Comparison of ENCODE assay signal across 8 mouse cellular contexts in the genomic region with DNA sequence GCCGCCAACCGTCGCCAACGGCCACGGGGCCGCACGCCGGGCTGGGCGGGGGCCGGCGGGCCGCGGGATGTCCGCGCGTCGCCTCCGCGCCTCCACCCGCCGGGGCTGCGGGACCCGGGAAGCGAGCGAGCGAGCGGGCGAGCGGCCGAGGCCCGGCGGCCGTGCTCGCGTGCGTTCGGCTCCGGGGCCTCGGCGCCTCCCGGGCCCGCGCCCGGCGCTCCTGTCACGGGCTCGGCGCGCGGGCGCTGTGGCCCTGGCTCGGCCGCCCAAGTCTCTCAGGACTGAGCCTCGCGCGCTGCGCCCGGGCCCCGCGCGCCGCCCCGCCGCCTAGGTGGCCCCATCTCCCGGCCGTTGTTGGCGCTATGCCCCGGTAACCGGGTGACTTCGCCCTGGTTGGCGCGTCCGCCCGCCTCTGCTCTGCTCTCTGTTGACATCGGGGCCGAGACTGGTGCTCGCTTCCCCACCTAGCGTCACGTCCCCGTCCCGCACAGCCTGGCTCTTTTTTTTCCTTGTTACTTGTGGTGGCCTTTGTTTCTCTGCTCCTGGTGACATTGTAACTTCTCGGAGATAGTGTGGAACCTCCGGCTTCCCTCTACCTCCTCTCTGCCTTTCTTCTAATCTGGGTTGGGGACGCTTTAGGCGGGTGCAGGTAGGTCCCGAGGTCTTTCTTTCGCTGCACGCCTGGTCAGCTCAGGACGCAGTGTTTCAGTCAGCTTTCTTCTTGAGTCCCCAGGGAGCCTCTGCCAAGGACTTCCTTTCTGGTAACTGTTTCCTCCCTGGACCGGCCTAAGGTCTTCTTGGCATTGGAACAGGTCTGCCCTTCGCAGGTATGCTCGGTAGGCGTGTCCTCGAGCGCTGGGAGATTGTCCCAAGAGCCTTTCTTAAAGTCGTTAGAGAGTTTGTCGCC. TPM values are rescaled to one million over a fixed set of nuclear protein-coding genes. Genes with fewer than 3 reads are reported as not detected.
DNase-seq lines count a peak whose midpoint lies in the region; ATAC-seq lines count a peak whose summit lies in the region.

No protein-coding gene starts in this region.

- H3K4me1 ChIP-seq in heart, embryonic 14.5 days (ENCODE audit: control insufficient read depth in 2 of 2, insufficient read depth in 2 of 2, low read length in 2 of 2) = peaks cover 24 to 52% of the 10 kb centered on the region in 2 experiments
- peaks cover 71% of the 10 kb centered on the region for H3K4me1 ChIP-seq in liver, embryonic 16.5 days (ENCODE audit: control insufficient read depth, low read depth, low read length)
- H3K4me1 ChIP-seq in neural tube, embryonic 14.5 days (ENCODE audit: control insufficient read depth, insufficient read depth, low read length) = peaks cover 30% of the 10 kb centered on the region

- H3K9ac ChIP-seq in heart, embryonic 14.5 days (ENCODE audit: low read length) = peak overlapping the region; percentile 99
- peak overlapping the region; percentile 97 for H3K9ac ChIP-seq in liver, embryonic 16.5 days (ENCODE audit: low read depth, low read length)
- H3K9ac ChIP-seq in neural tube, embryonic 14.5 days (replicated peaks; ENCODE audit: low read depth, low read length) = peak overlapping the region; percentile 99

- peak overlapping the region; percentile 82 to 98 for H3K27ac ChIP-seq in heart, embryonic 14.5 days (replicated peaks in 1 of 2; ENCODE audit: control insufficient read depth in 1 of 2, insufficient read depth in 1 of 2, low read depth in 2 of 2, low read length in 2 of 2)
- H3K27ac ChIP-seq in liver, embryonic 16.5 days (ENCODE audit: low read length) = peak overlapping the region; percentile 96
- peak overlapping the region; percentile 96 for H3K27ac ChIP-seq in neural tube, embryonic 14.5 days (ENCODE audit: low read depth, low read length)

- H3K4me2 ChIP-seq in heart, embryonic 14.5 days (ENCODE audit: low read length) = peak overlapping the region; percentile 94
- H3K4me2 ChIP-seq in liver, embryonic 16.5 days (ENCODE audit: low read depth, low read length) = peak overlapping the region; percentile 81
- H3K4me2 ChIP-seq in neural tube, embryonic 14.5 days (ENCODE audit: low read depth, low read length) = peak overlapping the region; percentile 95

- H3K9me3 ChIP-seq in heart, embryonic 14.5 days (ENCODE audit: control insufficient read depth, low read length) = no peaks in the 10 kb centered on the region
- H3K9me3 ChIP-seq in liver, embryonic 16.5 days (replicated peaks; ENCODE audit: control insufficient read depth, low read length) = no peaks in the 10 kb centered on the region
- H3K9me3 ChIP-seq in neural tube, embryonic 14.5 days (ENCODE audit: control insufficient read depth, low read length) = no peaks in the 10 kb centered on the region

- ATAC-seq in erythroblast, adult 5-6 weeks (replicated peaks; ENCODE audit: low FRiP score, poor library complexity, severe bottlenecking) = 0 out of 2 replicates have a peak, but pooled peaks have one; percentile 15
- peak; percentile 3; the same call in 1 of the 2 replicates for ATAC-seq in heart, embryonic 14.5 days (ENCODE audit: insufficient number of reproducible peaks, insufficient read depth, low FRiP score, low read depth)
- ATAC-seq in liver, embryonic 16.5 days (ENCODE audit: low read depth) = peak; percentile 0; the same call in 1 of the 2 replicates
- peak; percentile 22 for ATAC-seq in neural tube, embryonic 14.5 days (ENCODE audit: low read depth)

- DNase-seq in CD4-positive helper T cell, adult 2 months (ENCODE audit: low read depth, low spot score) = peak; percentile 71
- DNase-seq in adrenal gland, postnatal 36 days = peak; percentile 74 to 75
- peak; percentile 80 for DNase-seq in kidney, postnatal 10 days
- DNase-seq in thymus, postnatal 25 days = peak; percentile 69

- no peaks in the 10 kb centered on the region for H3K27me3 ChIP-seq in heart, embryonic 14.5 days (ENCODE audit: control insufficient read depth, insufficient read depth, low read length)
- no peaks in the 10 kb centered on the region for H3K27me3 ChIP-seq in liver, embryonic 16.5 days (ENCODE audit: control insufficient read depth, insufficient read depth, low read depth, low read length)
- no peaks in the 10 kb centered on the region for H3K27me3 ChIP-seq in neural tube, embryonic 14.5 days (ENCODE audit: control insufficient read depth, insufficient read depth, low read length)

- H3K4me3 ChIP-seq in heart, embryonic 14.5 days (ENCODE audit: control insufficient read depth in 1 of 2, insufficient read depth in 1 of 2, low read depth in 1 of 2, low read length in 2 of 2) = peak overlapping the region; percentile 91 to 92
- H3K4me3 ChIP-seq in liver, embryonic 16.5 days (ENCODE audit: low read depth, low read length) = peak overlapping the region; percentile 90
- peak overlapping the region; percentile 78 for H3K4me3 ChIP-seq in neural tube, embryonic 14.5 days (ENCODE audit: low read depth, low read length)

- WGBS in heart, embryonic 14.5 days = under 1% methylated on average over 43 of the region's 97 CpGs
- WGBS in liver, embryonic 16.5 days (ENCODE audit: insufficient replicate concordance) = under 1% methylated on average over 78 of the region's 97 CpGs
- 1% methylated on average over 56 of the region's 97 CpGs for WGBS in neural tube, embryonic 14.5 days

- H3K36me3 ChIP-seq in heart, embryonic 14.5 days (ENCODE audit: control insufficient read depth, insufficient read depth, low read length) = peaks cover 30% of the 10 kb centered on the region
- H3K36me3 ChIP-seq in liver, embryonic 16.5 days (ENCODE audit: control insufficient read depth, insufficient read depth) = peaks cover 5% of the 10 kb centered on the region
- H3K36me3 ChIP-seq in neural tube, embryonic 14.5 days (ENCODE audit: control insufficient read depth, insufficient read depth, low read length) = peaks cover 9% of the 10 kb centered on the region; the same call in 1 of the 2 replicates

RNA-seq across cellular contexts. Expression of a gene that starts 1.5 kb away (rescaled TPM):
- total RNA-seq in adrenal gland, postnatal 36 days (2021) = 10 to 100 TPM; 25.4 to 37.4 TPM
- 6.1 and 25.0 TPM in 2 replicates for total RNA-seq in erythroblast, adult 5-6 weeks (2015; ENCODE audit: low replicate concordance)
- 20.4 and 45.8 TPM in 2 replicates for total RNA-seq in erythroblast, adult 5-6 weeks (2017; ENCODE audit: low replicate concordance)
- polyA plus RNA-seq in heart, embryonic 14.5 days (2014; fragmentation: Nextera tagmentation; extraction: Ambion mirVana) = 21.2 and 24.8 TPM in 2 replicates
- 17.1 and 20.2 TPM in 2 replicates for polyA plus RNA-seq in liver, embryonic 16.5 days (2015; fragmentation: Nextera tagmentation; extraction: Ambion mirVana)
- polyA plus RNA-seq in neural tube, embryonic 14.5 days (2014; fragmentation: Nextera tagmentation; extraction: Ambion mirVana) = 47.2 and 53.9 TPM in 2 replicates

RNA-seq across cellular contexts. Expression of a gene that starts 6.3 kb away (rescaled TPM):
- total RNA-seq in adrenal gland, postnatal 36 days (2021) = not detected
- total RNA-seq in erythroblast, adult 5-6 weeks (2015; ENCODE audit: low replicate concordance) = not detected in 2 replicates
- total RNA-seq in erythroblast, adult 5-6 weeks (2017; ENCODE audit: low replicate concordance) = not detected in 2 replicates
- not detected in 2 replicates for polyA plus RNA-seq in heart, embryonic 14.5 days (2014; fragmentation: Nextera tagmentation; extraction: Ambion mirVana)
- 5.6 and 8.4 TPM in 2 replicates for polyA plus RNA-seq in liver, embryonic 16.5 days (2015; fragmentation: Nextera tagmentation; extraction: Ambion mirVana)
- polyA plus RNA-seq in neural tube, embryonic 14.5 days (2014; fragmentation: Nextera tagmentation; extraction: Ambion mirVana) = 0.16 TPM in 1 of 2 replicates, not detected in the other

RNA-seq across cellular contexts. Expression of a gene that starts 43.5 kb away (rescaled TPM):
- total RNA-seq in adrenal gland, postnatal 36 days (2021) = 10 to 100 TPM; 41.6 to 64.0 TPM
- total RNA-seq in erythroblast, adult 5-6 weeks (2015; ENCODE audit: low replicate concordance) = 137 and 171 TPM in 2 replicates
- total RNA-seq in erythroblast, adult 5-6 weeks (2017; ENCODE audit: low replicate concordance) = 151 and 182 TPM in 2 replicates
- 18.7 and 18.8 TPM in 2 replicates for polyA plus RNA-seq in heart, embryonic 14.5 days (2014; fragmentation: Nextera tagmentation; extraction: Ambion mirVana)
- polyA plus RNA-seq in liver, embryonic 16.5 days (2015; fragmentation: Nextera tagmentation; extraction: Ambion mirVana) = 32.9 and 36.9 TPM in 2 replicates
- 38.1 and 50.7 TPM in 2 replicates for polyA plus RNA-seq in neural tube, embryonic 14.5 days (2014; fragmentation: Nextera tagmentation; extraction: Ambion mirVana)

Comparison
In these comparisons a context has a peak if more than half of its experiments do, and no peak if none do; other contexts are left out.
1. Peak in every context shown above with its lines: DNase-seq, ATAC-seq, H3K4me3 ChIP-seq and H3K27ac ChIP-seq.